Mouse (Mus musculus) heart, adult 8-10 months (tissue): ENCODE results near the gene Cpsf7. TPM values are rescaled to one million over a fixed set of nuclear protein-coding genes. Genes with fewer than 3 reads are reported as not detected.

Experiments
- DNase-seq: peaks from one replicate; pipeline ENCODE4 v3.0.0; 2022; ENCODE audit warnings: low spot score
- total RNA-seq, 4 experiments: library from RNA; stranded (reverse); gene quantifications; 2 replicates each; pipeline ENCODE4 v1.2.4; 2022

Cpsf7 gene
- total RNA-seq, 4 experiments from 2014 or later = 19.5 to 23.3 (median 21.8) TPM

GRCm38 (mm10) chr19:10560108-10560507 is 35.0 kb downstream of the Cpsf7 start:
- DNase-seq = peak; percentile 21

GRCm38 (mm10) chr19:10561558-10562314 is 36.7 kb downstream of the Cpsf7 start:
- DNase-seq = peak; percentile 73

- DNase-seq = no peak
Observed at GRCm38 (mm10) chr19:10562351-10562750, 37.3 kb downstream of the Cpsf7 start.

GRCm38 (mm10) chr19:10564278-10564677 is 39.2 kb downstream of the Cpsf7 start:
- DNase-seq = no peak

GRCm38 (mm10) chr19:10565217-10565616 is 40.2 kb downstream of the Cpsf7 start:
- no peak for DNase-seq

GRCm38 (mm10) chr19:10569627-10570026 is 44.6 kb downstream of the Cpsf7 start:
- no peak for DNase-seq

GRCm38 (mm10) chr19:10576690-10577561 is 51.9 kb downstream of the Cpsf7 start, which contains the start of the genes Cyb561a3 and Tmem138:
TSS of gene Cyb561a3 (plus strand) at chr19:10577172.
TSS of gene Tmem138 (minus strand) at chr19:10577362.
- DNase-seq = peak; percentile 95

GRCm38 (mm10) chr19:10580102-10580501 is 55.0 kb downstream of the Cpsf7 start:
- DNase-seq = no peak

GRCm38 (mm10) chr19:10580761-10581160 is 55.7 kb downstream of the Cpsf7 start:
- DNase-seq = no peak

- no peak for DNase-seq
Observed at GRCm38 (mm10) chr19:10581984-10582383, 56.9 kb downstream of the Cpsf7 start.

- DNase-seq = no peak
Observed at GRCm38 (mm10) chr19:10583550-10584146, 58.6 kb downstream of the Cpsf7 start.

- DNase-seq = no peak
Observed at GRCm38 (mm10) chr19:10585112-10585511, 60.0 kb downstream of the Cpsf7 start.

- DNase-seq = no peak
Observed at GRCm38 (mm10) chr19:10587231-10587630, 62.2 kb downstream of the Cpsf7 start.

GRCm38 (mm10) chr19:10589127-10589857 is 64.2 kb downstream of the Cpsf7 start:
- DNase-seq = no peak

- DNase-seq = no peak
Observed at GRCm38 (mm10) chr19:10590301-10590700, 65.2 kb downstream of the Cpsf7 start.

GRCm38 (mm10) chr19:10591659-10592377 is 66.8 kb downstream of the Cpsf7 start:
- DNase-seq = no peak
